Mouse (Mus musculus) heart, embryonic 12.5 days (tissue): ENCODE measurements at regions not wholly inside any gene's neighbourhood (a gene's known extent, or its start where the extent isn't known, plus 50 kb on each side); places are given as distances from the start of the nearest gene placed in this dataset.

Experiments used
- ATAC-seq: fragments of 200-750 bp; cut with Nextera tagmentation; 2 replicates; pipeline ENCODE4 v1.8.0; 2017; ENCODE audit warnings: moderate TSS enrichment, moderate library complexity; ENCODE audit not compliant: insufficient number of reproducible peaks, low FRiP score
- H3K27ac ChIP-seq: fragments of 300-500 bp; sonication (generic); 2 replicates; pipeline ENCODE4 v1.5.1; 2016; ENCODE audit warnings: mild to moderate bottlenecking, moderate library complexity; ENCODE audit not compliant: poor library complexity, severe bottlenecking
- H3K27me3 ChIP-seq: fragments of 300-500 bp; sonication (generic); replicated peaks from 2 replicates; pipeline ENCODE4 v1.6.1; 2016; ENCODE audit warnings: mild to moderate bottlenecking, moderate library complexity
- H3K36me3 ChIP-seq: fragments of 300-500 bp; sonication (generic); 2 replicates; pipeline ENCODE4 v1.6.1; 2016; ENCODE audit warnings: mild to moderate bottlenecking, moderate library complexity
- H3K4me1 ChIP-seq: fragments of 300-500 bp; sonication (generic); replicated peaks from 2 replicates; pipeline ENCODE4 v1.6.1; 2016; ENCODE audit warnings: mild to moderate bottlenecking
- H3K4me2 ChIP-seq: fragments of 300-500 bp; sonication (generic); 2 replicates; pipeline ENCODE4 v1.6.1; 2016; ENCODE audit warnings: mild to moderate bottlenecking, moderate library complexity
- H3K4me3 ChIP-seq: fragments of 300-500 bp; sonication (generic); 2 replicates; pipeline ENCODE4 v1.5.1; 2016; ENCODE audit warnings: mild to moderate bottlenecking
- H3K9ac ChIP-seq: fragments of 300-500 bp; sonication (generic); 2 replicates; pipeline ENCODE4 v1.6.1; 2016; ENCODE audit warnings: mild to moderate bottlenecking, moderate library complexity
- H3K9me3 ChIP-seq: fragments of 300-500 bp; sonication (generic); replicated peaks from 2 replicates; pipeline ENCODE4 v1.6.1; 2016; ENCODE audit warnings: mild to moderate bottlenecking, moderate library complexity
- WGBS: fragments of 180-500 bp; shearing (Covaris S2); methylation state at CpG from one replicate; pipeline ENCODE4 v1.1.7; 2016; 5-methylcytosine and 5-hydroxymethylcytosine counted together

GRCm38 (mm10) chr13:59253667-59254558, 331.1 kb downstream of the Agtpbp1 start:
- Histone ChIP-seq H3K4me1 (no peaks in the 10 kb centered on the region), H3K36me3 (no peaks in the 10 kb centered on the region), H3K27ac (no peak overlapping the region), H3K9ac (no peak overlapping the region), H3K9me3 (no peaks in the 10 kb centered on the region), H3K4me3 (no peak overlapping the region), H3K27me3 (no peaks in the 10 kb centered on the region; the same call in 1 of the 2 replicates), H3K4me2 (no peak overlapping the region)
- no peak for ATAC-seq
- WGBS = 71% methylated on average over 13 of the region's 13 CpGs

DNA sequence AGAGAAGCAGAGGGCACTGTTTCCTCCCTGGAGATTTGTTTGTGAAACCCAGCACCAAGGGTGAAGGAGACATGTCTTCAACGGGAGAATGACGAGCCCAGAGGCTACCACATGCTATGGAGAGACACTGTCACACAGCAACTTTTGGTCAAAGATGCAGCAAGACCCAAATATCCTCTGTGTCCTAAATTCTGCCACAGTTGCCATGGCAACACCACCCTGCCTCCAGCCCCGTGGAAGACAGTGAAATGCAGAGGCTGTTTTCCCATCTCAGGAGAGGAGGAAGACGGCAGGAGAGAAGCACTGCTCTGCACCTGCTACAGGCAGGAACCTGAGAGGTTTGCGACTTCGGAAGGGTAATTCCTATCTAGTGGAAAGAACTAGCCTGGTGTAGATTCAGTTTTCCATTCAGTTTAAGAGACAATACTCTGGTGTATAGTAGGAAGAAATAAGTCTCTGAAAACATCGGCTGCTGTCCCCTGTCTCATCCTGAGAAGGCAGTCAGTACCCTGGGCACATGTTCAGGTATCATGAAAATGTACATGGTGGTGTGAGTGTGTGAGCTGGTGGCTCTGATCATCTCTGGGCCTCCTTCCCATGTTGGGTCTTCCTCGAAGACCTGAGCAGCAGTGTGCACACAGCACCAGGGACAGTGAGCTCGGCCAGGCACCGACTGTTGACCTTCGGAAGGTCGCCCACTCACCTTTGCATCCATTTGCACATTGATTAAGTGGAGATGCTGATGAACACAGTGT, 333.6 kb downstream of the Agtpbp1 start:
- Histone ChIP-seq H3K9ac (no peak overlapping the region), H3K27ac (no peak overlapping the region), H3K9me3 (no peaks in the 10 kb centered on the region), H3K4me2 (no peak overlapping the region), H3K4me1 (no peaks in the 10 kb centered on the region), H3K27me3 (no peaks in the 10 kb centered on the region; the same call in none of the 2 replicates), H3K4me3 (no peak overlapping the region), H3K36me3 (no peaks in the 10 kb centered on the region)
- ATAC-seq = no peak
- WGBS = 65% methylated on average over 12 of the region's 12 CpGs

- no peaks in the 10 kb centered on the region for H3K9me3 ChIP-seq
- no peak overlapping the region for H3K4me2 ChIP-seq
- WGBS = 85% methylated on average over 9 of the region's 9 CpGs
- no peak overlapping the region for H3K4me3 ChIP-seq
- no peak overlapping the region for H3K27ac ChIP-seq
- no peak for ATAC-seq
- no peaks in the 10 kb centered on the region for H3K4me1 ChIP-seq
- H3K27me3 ChIP-seq = no peaks in the 10 kb centered on the region; the same call in none of the 2 replicates
- H3K36me3 ChIP-seq = no peaks in the 10 kb centered on the region
- H3K9ac ChIP-seq = no peak overlapping the region
Observed at GRCm38 (mm10) chr13:59248411-59248810, 336.6 kb downstream of the Agtpbp1 start.

GRCm38 (mm10) chr13:59246984-59247537, 338.0 kb downstream of the Agtpbp1 start:
- Histone ChIP-seq H3K27me3 (no peaks in the 10 kb centered on the region; the same call in none of the 2 replicates), H3K4me3 (no peak overlapping the region), H3K9ac (no peak overlapping the region), H3K36me3 (no peaks in the 10 kb centered on the region), H3K4me2 (no peak overlapping the region), H3K27ac (no peak overlapping the region), H3K4me1 (no peaks in the 10 kb centered on the region), H3K9me3 (no peaks in the 10 kb centered on the region)
- 84% methylated on average over 7 of the region's 7 CpGs for WGBS
- no peak for ATAC-seq

- Histone ChIP-seq H3K9me3 (no peaks in the 10 kb centered on the region), H3K4me3 (no peak overlapping the region), H3K4me2 (no peak overlapping the region), H3K36me3 (no peaks in the 10 kb centered on the region), H3K9ac (no peak overlapping the region), H3K4me1 (no peaks in the 10 kb centered on the region), H3K27ac (no peak overlapping the region), H3K27me3 (no peaks in the 10 kb centered on the region; the same call in none of the 2 replicates)
- ATAC-seq = no peak
- 36% methylated on average over 6 of the region's 6 CpGs for WGBS
Observed at GRCm38 (mm10) chr13:59246070-59246469, 339.0 kb downstream of the Agtpbp1 start.

GRCm38 (mm10) chr13:59244622-59245021, 340.4 kb downstream of the Agtpbp1 start:
- Histone ChIP-seq H3K9ac (no peak overlapping the region), H3K4me3 (no peak overlapping the region), H3K36me3 (no peaks in the 10 kb centered on the region), H3K4me2 (no peak overlapping the region), H3K9me3 (no peaks in the 10 kb centered on the region), H3K27me3 (no peaks in the 10 kb centered on the region; the same call in 1 of the 2 replicates), H3K27ac (no peak overlapping the region), H3K4me1 (no peaks in the 10 kb centered on the region)
- 86% methylated on average over 1 of the region's 1 CpGs for WGBS
- no peak for ATAC-seq

DNA sequence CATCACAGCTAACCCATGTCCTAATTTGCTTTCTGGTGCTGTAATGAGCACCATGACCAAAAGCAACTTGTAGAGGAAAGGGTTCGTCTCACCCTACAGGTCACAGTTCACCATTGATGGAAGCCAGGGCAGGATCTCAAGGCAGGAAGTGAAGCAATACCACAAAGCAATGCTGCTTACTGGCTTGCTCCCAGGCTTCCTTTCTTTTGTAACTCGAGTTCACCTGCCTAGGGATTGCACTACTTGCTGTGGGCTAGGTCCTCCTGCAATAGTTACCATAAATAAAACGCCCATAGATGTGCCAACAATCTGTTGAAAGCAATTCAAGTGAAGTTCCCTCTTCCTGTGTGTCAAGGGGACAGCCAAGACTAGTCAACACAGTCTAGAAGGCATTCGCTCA, 342.4 kb downstream of the Agtpbp1 start:
- ATAC-seq = no peak
- Histone ChIP-seq H3K4me2 (no peak overlapping the region), H3K9ac (no peak overlapping the region), H3K9me3 (no peaks in the 10 kb centered on the region), H3K4me1 (no peaks in the 10 kb centered on the region), H3K4me3 (no peak overlapping the region), H3K36me3 (no peaks in the 10 kb centered on the region), H3K27me3 (no peaks in the 10 kb centered on the region; the same call in 1 of the 2 replicates), H3K27ac (no peak overlapping the region)
- 65% methylated on average over 4 of the region's 4 CpGs for WGBS

- H3K36me3 ChIP-seq = no peaks in the 10 kb centered on the region
- no peaks in the 10 kb centered on the region for H3K9me3 ChIP-seq
- no peak for ATAC-seq
- H3K4me2 ChIP-seq = no peak overlapping the region
- no peaks in the 10 kb centered on the region for H3K27me3 ChIP-seq
- H3K4me3 ChIP-seq = no peak overlapping the region
- no peak overlapping the region for H3K9ac ChIP-seq
- H3K27ac ChIP-seq = no peak overlapping the region
- WGBS = 84% methylated on average over 1 of the region's 1 CpGs
- no peaks in the 10 kb centered on the region for H3K4me1 ChIP-seq
Observed at GRCm38 (mm10) chr13:59238696-59239095, 346.3 kb downstream of the Agtpbp1 start.

DNA sequence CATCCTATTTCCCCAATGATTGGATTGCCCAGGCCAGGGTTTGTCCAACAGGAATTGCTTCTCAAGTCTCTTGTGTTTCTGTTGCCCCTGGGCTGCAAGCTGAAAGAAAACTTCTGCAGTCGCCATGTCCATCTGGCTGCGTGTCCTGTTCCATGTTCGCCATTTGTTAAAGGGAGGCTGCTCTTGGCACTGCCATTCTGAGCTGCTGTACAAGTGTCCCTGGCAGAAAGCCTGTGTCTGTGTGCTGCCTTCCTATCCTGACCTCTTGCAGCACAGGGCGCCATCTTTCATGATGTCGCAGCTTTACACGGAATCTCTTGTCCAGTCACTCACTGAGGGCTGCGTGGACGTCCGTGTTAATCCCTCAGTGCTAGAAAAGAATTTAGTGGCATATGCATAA, 349.2 kb downstream of the Agtpbp1 start:
- no peak overlapping the region for H3K4me2 ChIP-seq
- H3K27me3 ChIP-seq = no peaks in the 10 kb centered on the region
- no peaks in the 10 kb centered on the region for H3K36me3 ChIP-seq
- H3K4me3 ChIP-seq = no peak overlapping the region
- no peaks in the 10 kb centered on the region for H3K9me3 ChIP-seq
- 87% methylated on average over 9 of the region's 9 CpGs for WGBS
- no peaks in the 10 kb centered on the region for H3K4me1 ChIP-seq
- H3K27ac ChIP-seq = no peak overlapping the region
- ATAC-seq = no peak
- no peak overlapping the region for H3K9ac ChIP-seq

GRCm38 (mm10) chr13:59229111-59229541, 355.9 kb downstream of the Agtpbp1 start:
- Histone ChIP-seq H3K4me2 (no peak overlapping the region), H3K9ac (no peak overlapping the region), H3K27me3 (no peaks in the 10 kb centered on the region), H3K4me1 (peaks cover 14% of the 10 kb centered on the region), H3K9me3 (0 out of 2 replicates have a peak, but pooled peaks cover 3% of the 10 kb centered on the region), H3K4me3 (no peak overlapping the region), H3K27ac (no peak overlapping the region), H3K36me3 (no peaks in the 10 kb centered on the region)
- ATAC-seq = no peak
- WGBS = 82% methylated on average over 6 of the region's 6 CpGs
